Mouse (Mus musculus) spleen, postnatal 4 days (tissue): ENCODE measurements around the gene Camp.
"Not testable (repeated sequence)": the region's sequence is repeated elsewhere in the genome, so short reads cannot be mapped to it uniquely, and the experiment has no call there.

Experiments used
- DNase-seq, 2 experiments: peaks; one replicate each; pipeline ENCODE4 v3.0.0; 2022; ENCODE audit warnings: low spot score in 2 of 2

Camp gene

DNA sequence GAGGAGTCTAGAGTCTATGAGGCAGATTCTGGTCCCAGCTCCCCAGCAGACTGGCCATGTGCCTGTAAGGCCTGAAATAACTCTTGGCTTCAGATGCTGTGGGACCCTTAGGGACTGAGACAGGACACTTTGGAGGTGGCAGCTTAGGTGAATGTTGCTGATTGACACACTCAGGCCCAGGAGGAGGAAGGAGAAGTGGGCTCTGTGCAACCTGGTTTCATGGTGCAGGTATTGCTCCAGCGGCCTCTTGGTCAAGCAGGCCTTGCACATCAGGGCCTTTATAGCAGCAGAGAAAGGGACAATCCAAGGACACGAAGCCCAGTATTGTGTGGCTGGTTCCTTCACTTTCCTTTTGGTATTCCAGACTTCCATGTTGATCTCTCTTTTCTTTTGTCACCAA lies 4.9 kb upstream of the Camp start:
- peak; percentile 28 to 65 for DNase-seq

DNA sequence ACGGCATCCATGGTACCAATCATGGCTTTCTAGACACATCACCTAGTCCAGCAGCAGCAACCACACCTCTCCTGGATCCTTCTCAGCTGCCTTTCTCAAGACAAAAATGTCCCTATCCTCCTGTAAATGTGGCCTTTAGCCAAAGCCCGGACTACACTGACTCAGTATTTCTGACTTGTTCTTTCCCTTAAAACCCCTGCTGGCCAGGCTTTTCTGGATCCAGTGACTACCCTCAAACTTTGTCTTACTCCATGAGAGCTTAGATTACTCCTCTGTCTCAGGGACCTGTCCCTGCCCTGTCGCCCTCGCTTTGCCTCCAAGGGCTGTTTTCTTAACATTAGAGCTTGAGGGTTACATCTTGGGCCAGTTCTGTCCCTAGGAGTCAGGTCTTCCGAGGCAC lies 682 bp upstream of the Camp start:
- no peak for DNase-seq

DNA sequence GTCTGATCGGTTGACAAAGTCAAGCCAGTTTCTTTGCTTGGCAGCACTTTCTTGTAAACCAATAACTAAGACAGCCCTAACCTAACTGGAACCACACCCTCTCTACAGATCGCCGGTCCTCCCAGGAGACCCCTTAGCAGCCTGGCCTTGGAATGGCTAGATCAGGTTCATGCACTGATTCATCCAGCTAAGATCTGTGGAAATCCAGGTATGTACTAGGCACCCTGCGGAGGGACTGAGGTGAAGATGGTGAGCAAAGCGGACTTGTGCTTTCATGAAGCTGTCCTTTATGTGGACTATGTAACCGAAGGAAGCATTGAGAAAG lies 16.4 kb downstream of the Camp start:
- DNase-seq: no peak

DNA sequence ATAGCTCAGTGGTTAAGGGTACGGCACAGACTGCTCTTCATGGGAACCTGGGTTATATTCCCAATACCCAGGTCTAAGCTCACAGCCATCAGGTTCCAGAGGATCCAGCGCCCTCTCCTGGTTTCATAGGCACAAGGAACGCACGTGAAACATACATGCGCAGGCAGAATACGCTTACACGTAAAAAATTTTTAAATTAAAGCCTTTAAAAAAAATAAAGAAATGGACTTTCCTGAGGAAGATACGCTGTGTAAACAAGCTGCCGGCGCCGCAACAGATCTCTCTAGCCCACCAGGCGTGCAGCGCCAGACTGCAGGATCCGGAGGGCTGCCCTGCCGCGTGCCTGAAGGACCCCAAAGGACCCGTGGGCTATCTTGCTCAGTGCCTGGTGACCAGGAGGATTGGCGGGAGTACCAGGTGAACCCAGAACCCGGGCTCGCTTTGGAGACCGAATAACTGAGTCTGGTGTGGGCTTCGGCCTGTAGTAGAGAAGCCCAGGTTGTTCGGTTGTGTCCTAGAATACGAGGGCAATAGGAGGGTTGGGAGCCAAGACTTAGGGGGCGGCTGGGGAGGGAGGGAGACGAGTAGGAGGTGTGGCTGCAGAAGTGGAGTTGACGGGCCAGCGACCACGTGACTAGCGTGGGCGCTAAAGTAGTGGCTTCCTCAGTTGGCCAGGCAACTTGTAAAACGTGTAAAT lies 16.9 kb downstream of the Camp start, which contains the start of gene Nme6:
TSS of gene Nme6 (plus strand) at position 359 of the 697 bp plus-strand sequence.
- DNase-seq: peak; percentile 85 to 92

DNA sequence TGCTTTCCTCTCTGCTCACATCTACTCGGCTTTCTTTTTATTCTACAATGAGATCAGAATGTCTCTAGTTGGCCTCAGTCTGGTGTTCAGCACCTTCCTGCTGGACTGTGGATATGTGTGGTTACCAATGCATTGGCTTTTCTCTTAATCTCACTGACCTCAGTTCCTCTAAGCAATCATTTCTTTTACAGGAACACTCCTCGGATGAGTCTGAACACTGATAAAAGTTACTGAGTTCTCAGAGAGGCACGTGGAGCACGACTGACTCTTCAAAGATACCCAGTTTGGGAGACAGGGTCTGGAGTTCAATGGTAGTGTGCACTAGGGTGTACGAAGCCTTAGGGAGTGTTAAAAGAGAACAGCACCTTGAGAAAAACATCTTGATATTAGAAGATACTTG lies 23.2 kb downstream of the Camp start:
- no peak for DNase-seq

GRCm38 (mm10) chr9:109825739-109826138 lies 23.7 kb downstream of the Camp start:
- no peak for DNase-seq

- no peak for DNase-seq
These were observed 33.1 kb downstream of the Camp start for GRCm38 (mm10) chr9:109816341-109816740.

GRCm38 (mm10) chr9:109813424-109813823 lies 36.0 kb downstream of the Camp start:
- no peak for DNase-seq

GRCm38 (mm10) chr9:109811980-109812379 lies 37.4 kb downstream of the Camp start, which contains the start of gene Spink8:
TSS of gene Spink8 (plus strand) at chr9:109812280.
- DNase-seq: no peak

DNA sequence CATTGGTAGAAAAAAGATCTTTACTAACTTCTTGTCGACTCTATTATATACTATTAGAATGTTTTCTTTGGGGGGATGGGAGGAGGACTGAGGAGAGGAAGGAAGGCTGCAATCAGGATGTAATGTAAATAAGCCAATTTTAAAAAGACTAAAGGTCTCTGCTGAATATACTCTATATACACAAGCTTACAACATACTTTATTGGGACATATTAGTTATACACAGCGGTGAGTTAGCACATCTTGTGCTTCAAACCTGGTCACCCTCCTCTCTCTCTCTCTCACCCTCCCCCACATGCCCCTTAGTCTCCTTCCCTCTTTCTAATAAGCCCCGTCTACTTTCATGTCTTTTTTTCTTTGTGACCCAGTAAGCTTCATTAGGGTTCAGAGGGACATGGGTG lies 41.5 kb downstream of the Camp start:
- DNase-seq: no peak

DNA sequence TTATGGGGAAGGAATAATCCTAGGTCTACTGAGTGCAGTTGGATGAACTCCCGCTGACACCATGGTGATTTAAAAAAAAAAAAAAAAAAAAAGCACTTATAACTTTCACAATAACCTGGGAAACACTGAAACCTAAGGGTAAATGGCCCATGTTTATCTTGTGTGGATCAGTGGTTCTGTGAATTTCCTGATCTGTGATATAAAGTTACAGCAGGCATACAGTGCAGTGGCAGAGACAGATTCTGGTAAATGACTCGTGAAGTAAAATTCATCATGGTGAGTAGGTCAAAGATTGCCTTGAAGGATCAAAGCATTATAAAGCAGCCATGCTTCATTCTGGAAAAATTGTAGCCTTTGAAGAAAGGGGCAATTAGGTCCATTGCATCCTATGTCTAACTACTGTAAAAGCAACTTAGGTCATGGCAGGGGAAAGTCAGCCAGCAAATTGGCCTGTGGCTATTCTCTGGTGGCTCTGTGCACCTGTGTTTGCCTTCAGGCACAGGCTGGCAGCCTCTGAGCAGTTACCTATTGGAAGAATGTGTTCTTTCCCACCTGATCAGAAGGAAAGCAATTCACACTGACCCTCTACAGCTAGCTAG lies 42.6 kb downstream of the Camp start:
- no peak for DNase-seq

DNA sequence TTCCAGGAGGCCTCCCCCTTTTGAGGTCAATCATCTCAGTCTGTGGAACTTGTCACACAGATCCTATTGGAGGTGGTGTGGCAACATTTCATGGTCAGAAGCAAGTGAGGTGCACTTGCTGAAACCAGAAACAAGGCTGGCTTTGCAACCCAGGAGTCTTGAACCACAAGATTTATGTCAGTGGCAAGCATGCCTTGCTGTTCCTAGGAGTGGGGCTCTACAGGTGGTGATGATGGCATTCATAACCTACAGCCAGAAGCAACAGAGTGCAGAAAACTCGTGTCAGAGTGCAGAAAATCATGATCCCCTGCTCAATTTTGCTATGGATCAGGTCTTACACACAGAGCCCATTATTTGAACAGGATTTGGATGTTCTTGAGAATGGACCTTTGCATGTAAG lies 43.2 kb downstream of the Camp start:
- no peak for DNase-seq

DNA sequence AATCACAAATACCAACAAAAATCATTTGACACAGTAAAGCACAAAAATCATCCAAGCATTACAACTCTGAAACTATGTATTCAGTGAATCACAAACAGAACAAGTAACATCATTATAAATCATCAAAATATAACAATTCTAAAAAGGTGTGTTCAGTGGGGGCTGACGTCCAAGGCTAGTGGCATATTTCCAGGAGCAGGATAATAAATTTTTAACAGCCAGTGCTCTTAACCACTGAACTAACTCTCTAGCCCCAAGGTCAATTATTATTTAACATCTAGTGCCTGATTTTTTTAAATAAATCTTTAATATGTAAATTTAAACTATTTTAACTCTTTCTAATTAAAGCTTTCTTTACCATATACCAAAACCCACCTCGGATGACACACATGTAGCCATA lies 43.8 kb downstream of the Camp start:
- not testable (repeated sequence) for DNase-seq

- no peak for DNase-seq
These were observed 51.4 kb downstream of the Camp start for GRCm38 (mm10) chr9:109798051-109798450.
